Mouse (Mus musculus) kidney, postnatal 0 days (tissue): ENCODE measurements around the gene Zer1. TPM values are rescaled to one million over a fixed set of nuclear protein-coding genes. Genes with fewer than 3 reads are reported as not detected.

Source experiments
- ATAC-seq: fragments of 200-750 bp; cut with Nextera tagmentation; replicated peaks from 2 replicates; pipeline ENCODE4 v1.8.0; 2017; ENCODE audit warnings: low read depth, moderate number of reproducible peaks, moderate TSS enrichment, moderate library complexity; ENCODE audit not compliant: low FRiP score
- DNase-seq: peaks from one replicate; pipeline ENCODE4 v3.0.0-alpha.2; 2016; ENCODE audit warnings: low spot score
- H3K27ac ChIP-seq: fragments of 300-500 bp; sonication (generic); 2 replicates; pipeline ENCODE4 v1.5.1; 2014; ENCODE audit warnings: mild to moderate bottlenecking
- H3K27me3 ChIP-seq: fragments of 300-500 bp; sonication (generic); 2 replicates; pipeline ENCODE4 v1.6.1; 2014; ENCODE audit warnings: low read length, mixed read lengths; ENCODE audit not compliant: insufficient read depth
- H3K36me3 ChIP-seq: fragments of 300-500 bp; sonication (generic); 2 replicates; pipeline ENCODE4 v1.6.1; 2014; ENCODE audit warnings: low read length, mixed read lengths; ENCODE audit not compliant: insufficient read depth
- H3K4me1 ChIP-seq: fragments of 300-500 bp; sonication (generic); replicated peaks from 2 replicates; pipeline ENCODE4 v1.6.1; 2014; ENCODE audit warnings: antibody characterized with exemption, low read length, mixed read lengths; ENCODE audit not compliant: insufficient read depth
- H3K4me2 ChIP-seq: fragments of 300-500 bp; sonication (generic); 2 replicates; pipeline ENCODE4 v1.6.1; 2014; ENCODE audit warnings: mild to moderate bottlenecking, low read length, moderate library complexity, mixed read lengths
- H3K4me3 ChIP-seq: fragments of 300-500 bp; sonication (generic); replicated peaks from 2 replicates; pipeline ENCODE4 v1.5.1; 2014; ENCODE audit warnings: low read depth, low read length
- H3K9ac ChIP-seq: fragments of 300-500 bp; sonication (generic); 2 replicates; pipeline ENCODE4 v1.6.1; 2014; ENCODE audit warnings: low read depth, low read length
- H3K9me3 ChIP-seq: fragments of 300-500 bp; sonication (generic); replicated peaks from 2 replicates; pipeline ENCODE4 v1.6.1; 2016; ENCODE audit warnings: low read length, inconsistent platforms, mixed read lengths
- CTCF ChIP-seq: IDR thresholded peaks from 2 replicates; pipeline ENCODE4 v1.5.1; 2016; ENCODE audit warnings: antibody characterized with exemption, low read depth, mild to moderate bottlenecking, moderate library complexity
- WGBS: fragments of 180-500 bp; shearing (Covaris S2); extraction: QIAGEN DNeasy Blood & Tissue Kit; methylation state at CpG from one replicate; pipeline ENCODE4 v1.1.7; 2014; 5-methylcytosine and 5-hydroxymethylcytosine counted together
- polyA plus RNA-seq: library from polyadenylated mRNA; unstranded; fragments of >200 nt; fragmentation: Nextera tagmentation; extraction: Ambion mirVana; gene quantifications from 2 replicates; pipeline ENCODE4 v1.2.1, GENCODE M21; 2015

The Zer1 gene
- polyA plus RNA-seq, 1 experiment from 2014 or later: 4.9 TPM

DNA sequence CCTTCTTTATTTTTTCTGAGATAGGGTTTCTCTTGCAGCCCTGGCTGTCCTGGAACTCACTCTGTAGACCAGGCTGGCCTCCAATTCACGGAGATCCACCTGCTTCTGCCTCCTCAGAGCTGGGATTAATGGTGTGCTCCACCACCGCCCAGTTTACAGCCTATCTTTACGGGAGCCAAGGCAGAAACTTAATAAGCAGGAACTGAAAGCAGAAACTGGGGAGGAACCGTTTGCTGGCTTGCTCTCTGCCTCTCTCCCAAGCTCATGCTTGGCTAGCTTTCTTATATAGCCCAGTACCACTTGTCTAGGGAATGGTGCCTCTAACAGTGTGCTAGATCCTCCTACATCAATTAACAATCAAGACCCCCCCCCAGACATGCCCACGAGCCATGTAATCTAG is 40.3 kb downstream of the Zer1 start:
- TF ChIP-seq CTCF: no peak
- no peak overlapping the region for H3K27ac ChIP-seq
- DNase-seq (no peak), ATAC-seq (no peak)
- no peaks in the 10 kb centered on the region for H3K4me1 ChIP-seq
- 44% methylated on average over 5 of the region's 5 CpGs for WGBS
- H3K36me3 ChIP-seq: no peaks in the 10 kb centered on the region
- H3K4me2 ChIP-seq: peak overlapping the region; percentile 42; the same call in 1 of the 2 replicates
- H3K27me3 ChIP-seq: no peaks in the 10 kb centered on the region
- H3K9me3 ChIP-seq: no peaks in the 10 kb centered on the region
- no peak overlapping the region for H3K9ac ChIP-seq
- H3K4me3 ChIP-seq: no peak overlapping the region

DNA sequence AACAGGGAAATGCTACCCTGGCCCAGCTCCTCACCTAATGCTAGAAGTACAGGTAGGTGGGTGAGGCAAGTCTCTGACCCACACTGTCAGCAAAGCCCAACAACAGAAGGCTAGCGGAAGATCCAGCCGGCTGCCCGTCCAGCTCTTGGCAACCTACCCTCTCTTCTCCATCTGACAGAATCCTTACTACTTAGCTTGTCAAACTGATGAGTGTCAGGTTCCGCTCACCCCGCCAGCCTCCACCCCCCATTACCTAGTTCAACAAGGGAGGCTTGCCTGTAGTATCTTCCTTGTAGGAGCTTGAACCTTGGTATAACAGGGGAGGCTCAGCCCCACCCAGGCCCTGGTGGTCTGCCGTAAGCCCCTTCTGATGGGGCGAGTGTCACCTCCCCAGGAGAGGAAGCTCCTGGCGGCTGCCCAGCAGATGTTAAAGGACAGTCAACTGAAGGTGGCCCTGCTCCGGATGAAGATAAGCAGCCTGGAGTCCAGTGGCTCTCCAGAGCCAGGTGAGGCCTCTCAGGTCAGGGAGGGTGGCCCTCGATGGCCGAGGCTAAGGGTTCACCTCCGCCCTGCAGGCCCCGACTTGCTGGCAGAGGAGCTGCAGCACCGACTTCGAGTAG is 44.1 kb downstream of the Zer1 start:
- TF ChIP-seq CTCF: no peak
- DNase-seq: no peak
- Histone ChIP-seq H3K36me3 (no peaks in the 10 kb centered on the region), H3K9ac (no peak overlapping the region), H3K4me2 (no peak overlapping the region), H3K4me3 (no peak overlapping the region), H3K9me3 (no peaks in the 10 kb centered on the region), H3K4me1 (no peaks in the 10 kb centered on the region), H3K27ac (no peak overlapping the region), H3K27me3 (no peaks in the 10 kb centered on the region)
- ATAC-seq: no peak
- 86% methylated on average over 15 of the region's 15 CpGs for WGBS

DNA sequence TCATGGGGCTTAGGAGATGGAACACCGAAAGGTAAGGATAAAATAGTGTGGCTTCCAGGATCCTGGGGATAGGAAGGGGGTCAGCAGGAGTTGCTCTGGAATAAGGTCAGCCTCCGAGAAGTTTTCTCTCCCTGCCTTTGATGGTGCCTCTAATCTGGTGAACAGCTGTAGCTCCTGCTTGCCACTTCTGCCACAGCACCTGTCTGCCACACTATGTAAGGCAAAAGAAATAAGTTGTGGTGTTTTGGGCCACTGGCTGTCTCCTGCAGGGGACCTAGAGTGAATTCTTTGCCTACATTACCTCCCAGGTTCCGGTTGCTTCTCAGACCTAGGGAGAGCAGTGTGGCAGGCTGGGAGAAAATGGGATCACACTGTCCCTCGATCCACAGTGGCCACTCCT is 45.6 kb downstream of the Zer1 start:
- Histone ChIP-seq H3K9ac (peak overlapping the region; percentile 18; the same call in 1 of the 2 replicates), H3K4me3 (no peak overlapping the region), H3K36me3 (no peaks in the 10 kb centered on the region), H3K27me3 (no peaks in the 10 kb centered on the region), H3K9me3 (no peaks in the 10 kb centered on the region), H3K4me1 (no peaks in the 10 kb centered on the region), H3K27ac (0 out of 2 replicates have a peak overlapping the region, but pooled peaks have one; percentile 62), H3K4me2 (peak overlapping the region; percentile 81; the same call in 1 of the 2 replicates)
- no peak for DNase-seq
- WGBS: 73% methylated on average over 4 of the region's 4 CpGs
- TF ChIP-seq CTCF: no peak
- ATAC-seq: no peak

DNA sequence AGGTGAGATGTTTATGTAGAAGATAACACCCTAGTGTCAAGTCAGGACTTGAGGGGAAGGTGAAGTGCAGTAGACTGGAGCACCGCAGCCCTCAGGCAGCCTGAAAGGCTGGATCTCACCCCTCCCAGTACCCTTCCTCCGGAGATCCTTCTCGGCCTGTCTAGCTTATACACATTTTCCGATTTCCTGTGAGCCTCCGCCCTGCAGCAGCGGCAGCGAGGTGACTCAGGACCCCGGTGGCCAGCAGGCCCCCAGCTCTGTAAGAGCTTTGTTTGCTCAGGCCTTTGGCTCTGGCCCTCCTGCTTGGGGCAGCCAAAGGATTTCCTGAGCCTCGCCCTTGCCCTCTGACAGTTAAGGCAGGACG is 46.1 kb downstream of the Zer1 start:
- Histone ChIP-seq H3K27me3 (no peaks in the 10 kb centered on the region), H3K9ac (peak overlapping the region; percentile 18; the same call in 1 of the 2 replicates), H3K9me3 (no peaks in the 10 kb centered on the region), H3K4me2 (peak overlapping the region; percentile 81), H3K4me1 (no peaks in the 10 kb centered on the region), H3K4me3 (peak overlapping the region; percentile 53; the same call in 1 of the 2 replicates), H3K27ac (peak overlapping the region; percentile 62; the same call in 1 of the 2 replicates), H3K36me3 (no peaks in the 10 kb centered on the region)
- DNase-seq (no peak), ATAC-seq (no peak)
- WGBS: 13% methylated on average over 10 of the region's 10 CpGs
- no peak for TF ChIP-seq CTCF

DNA sequence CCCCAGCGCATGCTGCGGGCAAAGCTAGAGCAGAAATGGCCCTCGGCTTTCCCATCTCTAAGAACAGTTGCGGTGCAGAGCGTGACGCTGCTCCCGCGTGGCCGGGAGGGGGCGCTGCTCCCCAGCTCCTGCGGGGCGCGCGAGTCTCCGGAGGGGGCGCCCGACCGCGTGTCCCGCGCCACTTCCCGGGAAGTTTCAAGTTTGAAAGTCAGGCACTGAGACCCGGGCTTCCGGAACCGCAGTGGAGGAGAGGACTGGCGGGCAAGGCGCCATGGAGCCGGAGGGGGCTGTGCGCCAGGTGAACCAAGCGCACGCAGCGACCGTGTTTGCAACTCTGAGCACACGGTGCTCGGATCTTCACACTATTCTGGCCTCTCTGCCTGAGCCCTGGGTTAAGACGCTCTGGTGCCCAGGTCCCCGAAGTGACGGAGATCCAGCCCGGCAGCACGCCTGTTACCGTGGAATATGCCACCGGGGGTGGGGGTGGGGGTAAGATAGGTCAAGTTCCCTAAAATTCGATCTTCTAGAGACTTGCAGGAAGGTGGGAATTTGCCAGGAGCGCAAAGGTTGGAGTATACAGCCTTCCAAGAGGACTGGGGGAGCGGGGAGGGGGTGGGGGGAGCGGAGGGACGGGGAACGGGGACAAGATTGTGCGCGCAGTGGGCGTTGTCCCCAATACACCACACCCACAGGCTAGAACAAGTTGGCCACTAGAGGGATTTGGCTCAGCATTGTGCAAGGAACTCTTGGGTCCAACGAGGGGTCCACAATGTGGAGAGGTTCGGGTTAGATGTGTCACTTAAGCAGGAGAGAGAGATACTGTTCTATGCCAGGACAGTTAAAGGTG is 46.7 kb downstream of the Zer1 start, which contains the start of gene Pkn3:
Pkn3 (plus strand) TSS at position 183 of the 847 bp plus-strand sequence.
- WGBS: under 1% methylated on average over 53 of the region's 53 CpGs
- no peaks in the 10 kb centered on the region for H3K4me1 ChIP-seq
- no peaks in the 10 kb centered on the region for H3K27me3 ChIP-seq
- TF ChIP-seq CTCF: peak; percentile 100
- H3K36me3 ChIP-seq: peaks cover 1% of the 10 kb centered on the region; the same call in 1 of the 2 replicates
- peak within 1 kb of the TSS; percentile 81 for H3K4me2 ChIP-seq
- peak within 1 kb of the TSS; percentile 57 for H3K9ac ChIP-seq
- peak within 1 kb of the TSS; percentile 53 for H3K4me3 ChIP-seq
- peak within 1 kb of the TSS; percentile 62 for H3K27ac ChIP-seq
- DNase-seq: peak; percentile 94
- no peaks in the 10 kb centered on the region for H3K9me3 ChIP-seq
- peak; percentile 80 for ATAC-seq

DNA sequence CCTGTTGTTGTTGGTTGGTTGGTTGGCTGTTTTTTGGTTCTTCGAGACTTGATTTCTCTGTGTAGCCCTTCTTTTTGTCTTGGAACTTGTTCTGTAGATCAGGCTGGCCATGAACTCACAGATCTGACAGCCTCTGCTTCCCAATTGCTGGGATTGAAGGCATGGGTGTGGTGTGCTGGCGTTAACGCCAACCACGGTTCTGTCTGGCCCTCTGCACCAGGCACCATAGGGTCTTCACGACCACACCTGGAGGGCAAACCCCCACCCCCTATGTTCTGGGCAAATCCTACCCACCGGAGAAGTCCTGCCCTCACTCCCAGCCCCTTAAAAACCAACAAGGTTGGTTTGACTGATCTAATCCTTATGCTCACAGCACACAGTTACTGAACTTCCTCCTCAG is 47.4 kb downstream of the Zer1 start:
- no peaks in the 10 kb centered on the region for H3K4me1 ChIP-seq
- ATAC-seq: 0 out of 2 replicates have a peak, but pooled peaks have one; percentile 1
- H3K27ac ChIP-seq: peak overlapping the region; percentile 62
- WGBS: 66% methylated on average over 6 of the region's 6 CpGs
- peak overlapping the region; percentile 81; the same call in 1 of the 2 replicates for H3K4me2 ChIP-seq
- H3K4me3 ChIP-seq: peak overlapping the region; percentile 53; the same call in 1 of the 2 replicates
- TF ChIP-seq CTCF: no peak
- peaks cover 5% of the 10 kb centered on the region; the same call in 1 of the 2 replicates for H3K36me3 ChIP-seq
- DNase-seq: no peak
- no peaks in the 10 kb centered on the region for H3K9me3 ChIP-seq
- H3K27me3 ChIP-seq: no peaks in the 10 kb centered on the region
- no peak overlapping the region for H3K9ac ChIP-seq
